Comparison of ENCODE assay signal across 12 mouse cellular contexts in genomic region chr12:106963762-106964161, GRCm38 (mm10).
DNase-seq lines count a peak whose midpoint lies in the region; ATAC-seq and TF ChIP-seq lines count a peak whose summit lies in the region.
"Had no signal": no experiment of that assay in that cellular context is flagged by ENCODE, and none has a peak within 500 bp of the region (broad histone marks: within the 10 kb centered on the region; RNA-seq: fewer than 3 reads in every experiment).

No protein-coding gene starts in this region.

- ATAC-seq in stomach, postnatal 0 days (ENCODE audit: low FRiP score, low TSS enrichment): no peak
- ATAC-seq: intestine, embryonic 16.5 days had no signal

- H3K4me1 ChIP-seq in cerebellum, adult 2 months (ENCODE audit: control insufficient read depth, insufficient read depth, low read length): no peaks in the 10 kb centered on the region
- no peaks in the 10 kb centered on the region for H3K4me1 ChIP-seq in stomach, postnatal 0 days (replicated peaks; ENCODE audit: control insufficient read depth, insufficient read depth)
- H3K4me1 ChIP-seq: limb, embryonic 15.5 days; neural tube, embryonic 12.5 days had no signal

- 84% methylated on average over 5 of the region's 5 CpGs for WGBS in cerebellum, adult 2 months
- 67% methylated on average over 5 of the region's 5 CpGs for WGBS in stomach, postnatal 0 days

- no peaks in the 10 kb centered on the region for H3K36me3 ChIP-seq in stomach, postnatal 0 days (ENCODE audit: control insufficient read depth, insufficient read depth, low read length)
- H3K36me3 ChIP-seq: limb, embryonic 15.5 days; neural tube, embryonic 12.5 days had no signal

- TF ChIP-seq POLR2A in cerebellum, adult 2 months (IDR thresholded peaks at IDR 0.05; ENCODE audit: borderline replicate concordance, insufficient read depth, low read length): no peak

- no peak overlapping the region for H3K4me2 ChIP-seq in stomach, postnatal 0 days (replicated peaks; ENCODE audit: low read depth)
- H3K4me2 ChIP-seq: limb, embryonic 15.5 days; neural tube, embryonic 12.5 days had no signal

- no peaks in the 10 kb centered on the region for H3K9me3 ChIP-seq in stomach, postnatal 0 days (ENCODE audit: control insufficient read depth, low read length)
- H3K9me3 ChIP-seq: limb, embryonic 15.5 days had no signal

- no peak overlapping the region for H3K4me3 ChIP-seq in cerebellum, adult 2 months (replicated peaks; ENCODE audit: insufficient read depth, low read depth, low read length)
- no peak overlapping the region for H3K4me3 ChIP-seq in layer of hippocampus, adult 2 months
- H3K4me3 ChIP-seq in stomach, postnatal 0 days (ENCODE audit: low read depth, low read length): no peak overlapping the region
- H3K4me3 ChIP-seq: erythroblast, embryonic 14.5 days; limb, embryonic 15.5 days; neural tube, embryonic 12.5 days had no signal

- TF ChIP-seq CTCF in cerebellum, adult 2 months (IDR thresholded peaks at IDR 0.05; ENCODE audit: borderline replicate concordance, insufficient read depth, low read depth, low read length): peak; percentile 27; the same call in 1 of the 2 replicates
- TF ChIP-seq CTCF in layer of hippocampus, adult 2 months (conservative IDR thresholded peaks at IDR 0.05): peak; percentile 64
- TF ChIP-seq CTCF in stomach, postnatal 0 days (IDR thresholded peaks at IDR 0.05; ENCODE audit: low read depth): peak; percentile 59

- H3K9ac ChIP-seq in stomach, postnatal 0 days (ENCODE audit: low read length): no peak overlapping the region
- H3K9ac ChIP-seq: limb, embryonic 15.5 days; neural tube, embryonic 12.5 days had no signal

- no peaks in the 10 kb centered on the region for H3K27me3 ChIP-seq in cerebellum, adult 2 months (ENCODE audit: control insufficient read depth, insufficient read depth, low read length)
- H3K27me3 ChIP-seq in stomach, postnatal 0 days (ENCODE audit: control insufficient read depth, insufficient read depth, low read length): no peaks in the 10 kb centered on the region
- H3K27me3 ChIP-seq: limb, embryonic 15.5 days; neural tube, embryonic 12.5 days had no signal

- H3K27ac ChIP-seq in cerebellum, adult 2 months (ENCODE audit: insufficient read depth, low read length): no peak overlapping the region
- no peak overlapping the region for H3K27ac ChIP-seq in layer of hippocampus, adult 2 months
- no peak overlapping the region for H3K27ac ChIP-seq in stomach, postnatal 0 days (replicated peaks)
- H3K27ac ChIP-seq: limb, embryonic 15.5 days; neural tube, embryonic 12.5 days had no signal

- DNase-seq in cerebellum, adult 2 months: no peak
- DNase-seq in cerebellum, postnatal 36 days: no peak
- DNase-seq in layer of hippocampus, adult 2 months (ENCODE audit: low spot score in 2 of 2): no peak
- DNase-seq in layer of hippocampus, postnatal 36 days: no peak
- peak; percentile 32 for DNase-seq in NIH3T3 (ENCODE audit: low read depth)
- DNase-seq in stomach, postnatal 0 days (ENCODE audit: low spot score): no peak
- no peak for DNase-seq in right cerebral cortex, postnatal 25 days
- no peak for DNase-seq in heart, adult 18-20 months

- no peak for TF ChIP-seq EP300 in stomach, postnatal 0 days (optimal IDR thresholded peaks at IDR 0.05)
